8 mouse cellular contexts compared by ENCODE assay signal in the genomic region with DNA sequence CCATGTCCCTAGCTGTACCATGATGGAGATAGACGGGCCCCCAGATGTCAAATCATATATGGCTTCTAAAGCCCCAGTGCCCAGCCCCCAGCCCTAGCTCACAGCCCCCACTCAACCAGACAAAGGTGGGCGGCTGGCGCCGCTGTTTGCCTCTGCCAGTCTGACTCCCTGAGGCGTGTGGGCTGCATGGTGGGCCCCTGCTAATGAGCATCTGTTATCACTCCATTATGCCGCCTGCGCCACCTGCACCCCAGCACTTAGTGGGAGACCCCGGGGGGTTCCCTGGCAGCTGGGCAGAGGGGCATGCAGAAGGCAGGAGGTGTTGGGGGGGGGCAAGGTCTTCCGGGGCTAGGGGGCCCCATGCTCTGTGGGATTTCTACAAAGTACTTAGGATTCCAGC. TPM values are rescaled to one million over a fixed set of nuclear protein-coding genes. Genes with fewer than 3 reads are reported as not detected.
DNase-seq lines count a peak whose midpoint lies in the region; ATAC-seq lines count a peak whose summit lies in the region.

No protein-coding gene starts in this region.

- no peak for ATAC-seq in liver, embryonic 11.5 days (replicated peaks; ENCODE audit: low FRiP score)
- peak; percentile 71 for ATAC-seq in forebrain, embryonic 12.5 days (ENCODE audit: low FRiP score)
- ATAC-seq in limb, embryonic 13.5 days (ENCODE audit: low FRiP score, low read depth): no peak
- no peak for ATAC-seq in stomach, embryonic 15.5 days (ENCODE audit: insufficient read depth, low FRiP score, low read depth)

- DNase-seq in liver, embryonic 11.5 days (ENCODE audit: low spot score): no peak
- no peak for DNase-seq in liver
- DNase-seq in cerebellum, postnatal 36 days: no peak
- no peak for DNase-seq in spleen, adult 12 weeks (ENCODE audit: low spot score)
- DNase-seq in right cerebral cortex, postnatal 25 days: no peak

- peaks cover 3% of the 10 kb centered on the region; the same call in 1 of the 2 replicates for H3K27me3 ChIP-seq in liver, embryonic 11.5 days (replicated peaks; ENCODE audit: control insufficient read depth, insufficient read depth, low read length)
- H3K27me3 ChIP-seq in forebrain, embryonic 12.5 days: peaks cover 24% of the 10 kb centered on the region; the same call in 1 of the 2 replicates
- peaks cover 25% of the 10 kb centered on the region for H3K27me3 ChIP-seq in limb, embryonic 13.5 days
- H3K27me3 ChIP-seq in stomach, embryonic 15.5 days (replicated peaks): no peaks in the 10 kb centered on the region

- H3K4me3 ChIP-seq in liver, embryonic 11.5 days (ENCODE audit: low read depth, low read length): peak overlapping the region; percentile 40
- H3K4me3 ChIP-seq in forebrain, embryonic 12.5 days (replicated peaks): no peak overlapping the region
- H3K4me3 ChIP-seq in limb, embryonic 13.5 days: peak overlapping the region; percentile 30
- H3K4me3 ChIP-seq in stomach, embryonic 15.5 days (replicated peaks): peak overlapping the region; percentile 45

- H3K36me3 ChIP-seq in liver, embryonic 11.5 days (ENCODE audit: control insufficient read depth, insufficient read depth, low read length): no peaks in the 10 kb centered on the region
- H3K36me3 ChIP-seq in forebrain, embryonic 12.5 days (replicated peaks): no peaks in the 10 kb centered on the region
- no peaks in the 10 kb centered on the region for H3K36me3 ChIP-seq in limb, embryonic 13.5 days
- H3K36me3 ChIP-seq in stomach, embryonic 15.5 days: no peaks in the 10 kb centered on the region

- peaks cover 64% of the 10 kb centered on the region for H3K4me1 ChIP-seq in liver, embryonic 11.5 days (replicated peaks; ENCODE audit: control insufficient read depth, insufficient read depth, low read length)
- peaks cover 49% of the 10 kb centered on the region for H3K4me1 ChIP-seq in forebrain, embryonic 12.5 days
- peaks cover 26% of the 10 kb centered on the region for H3K4me1 ChIP-seq in limb, embryonic 13.5 days
- H3K4me1 ChIP-seq in stomach, embryonic 15.5 days: peaks cover 31% of the 10 kb centered on the region

- WGBS in liver, embryonic 11.5 days: 54% methylated on average over 9 of the region's 9 CpGs
- 25% methylated on average over 9 of the region's 9 CpGs for WGBS in forebrain, embryonic 12.5 days
- WGBS in limb, embryonic 13.5 days: 36% methylated on average over 9 of the region's 9 CpGs
- 44% methylated on average over 9 of the region's 9 CpGs for WGBS in stomach, embryonic 15.5 days

- peak overlapping the region; percentile 55 for H3K4me2 ChIP-seq in liver, embryonic 11.5 days
- peak overlapping the region; percentile 34 for H3K4me2 ChIP-seq in forebrain, embryonic 12.5 days
- H3K4me2 ChIP-seq in limb, embryonic 13.5 days (replicated peaks): peak overlapping the region; percentile 61
- H3K4me2 ChIP-seq in stomach, embryonic 15.5 days: peak overlapping the region; percentile 52

- H3K9ac ChIP-seq in liver, embryonic 11.5 days (ENCODE audit: low read depth, low read length): peak overlapping the region; percentile 48; the same call in 1 of the 2 replicates
- H3K9ac ChIP-seq in forebrain, embryonic 12.5 days: no peak overlapping the region
- no peak overlapping the region for H3K9ac ChIP-seq in limb, embryonic 13.5 days
- H3K9ac ChIP-seq in stomach, embryonic 15.5 days: no peak overlapping the region

- no peaks in the 10 kb centered on the region for H3K9me3 ChIP-seq in liver, embryonic 11.5 days (ENCODE audit: control insufficient read depth, low read length)
- H3K9me3 ChIP-seq in forebrain, embryonic 12.5 days: no peaks in the 10 kb centered on the region
- no peaks in the 10 kb centered on the region for H3K9me3 ChIP-seq in limb, embryonic 13.5 days
- H3K9me3 ChIP-seq in stomach, embryonic 15.5 days: no peaks in the 10 kb centered on the region

- H3K27ac ChIP-seq in liver, embryonic 11.5 days (ENCODE audit: low read depth, low read length): no peak overlapping the region
- 0 out of 2 replicates have a peak overlapping the region, but pooled peaks have one; percentile 47 for H3K27ac ChIP-seq in forebrain, embryonic 12.5 days
- H3K27ac ChIP-seq in limb, embryonic 13.5 days: no peak overlapping the region; the same call in 1 of the 2 replicates
- H3K27ac ChIP-seq in stomach, embryonic 15.5 days: peak overlapping the region; percentile 94

RNA-seq across cellular contexts. Expression of a gene that starts 3.6 kb away (rescaled TPM):
- 125 and 137 TPM in 2 replicates for polyA plus RNA-seq in liver, embryonic 11.5 days (2014; fragmentation: Nextera tagmentation; extraction: Ambion mirVana)
- 180 and 222 TPM in 2 replicates for polyA plus RNA-seq in forebrain, embryonic 12.5 days (2016; fragmentation: Nextera tagmentation; extraction: Ambion mirVana)
- 7.9 and 8.7 TPM in 2 replicates for polyA plus RNA-seq in limb, embryonic 13.5 days (2015; fragmentation: Nextera tagmentation; extraction: Ambion mirVana)
- 42.7 and 47.9 TPM in 2 replicates for polyA plus RNA-seq in stomach, embryonic 15.5 days (2015; fragmentation: Nextera tagmentation; extraction: Ambion mirVana)

RNA-seq across cellular contexts. Expression of a gene that starts 39.4 kb away (rescaled TPM):
- 11.8 and 11.9 TPM in 2 replicates for polyA plus RNA-seq in liver, embryonic 11.5 days (2014; fragmentation: Nextera tagmentation; extraction: Ambion mirVana)
- 1.7 and 2.4 TPM in 2 replicates for polyA plus RNA-seq in forebrain, embryonic 12.5 days (2016; fragmentation: Nextera tagmentation; extraction: Ambion mirVana)
- 3.0 and 3.3 TPM in 2 replicates for polyA plus RNA-seq in limb, embryonic 13.5 days (2015; fragmentation: Nextera tagmentation; extraction: Ambion mirVana)
- polyA plus RNA-seq in stomach, embryonic 15.5 days (2015; fragmentation: Nextera tagmentation; extraction: Ambion mirVana): 3.1 and 3.6 TPM in 2 replicates

RNA-seq across cellular contexts. Expression of a gene that starts 54.6 kb away (rescaled TPM):
- 1.9 and 2.0 TPM in 2 replicates for polyA plus RNA-seq in liver, embryonic 11.5 days (2014; fragmentation: Nextera tagmentation; extraction: Ambion mirVana)
- not detected in 2 replicates for polyA plus RNA-seq in forebrain, embryonic 12.5 days (2016; fragmentation: Nextera tagmentation; extraction: Ambion mirVana)
- 0.10 and 0.13 TPM in 2 replicates for polyA plus RNA-seq in limb, embryonic 13.5 days (2015; fragmentation: Nextera tagmentation; extraction: Ambion mirVana)
- polyA plus RNA-seq in stomach, embryonic 15.5 days (2015; fragmentation: Nextera tagmentation; extraction: Ambion mirVana): 0.59 and 0.65 TPM in 2 replicates

Comparison
In these comparisons a context has a peak if more than half of its experiments do, and no peak if none do; other contexts are left out.
1. H3K27ac ChIP-seq: peak in forebrain, embryonic 12.5 days (single experiment) and stomach, embryonic 15.5 days (single experiment); none in liver, embryonic 11.5 days (single experiment) and limb, embryonic 13.5 days (single experiment).
2. Peak in every context shown above with its lines, with median percentiles within 50 percentile points of each other: H3K4me2 ChIP-seq.